9 mouse cellular contexts compared by ENCODE assay signal in the genomic region with DNA sequence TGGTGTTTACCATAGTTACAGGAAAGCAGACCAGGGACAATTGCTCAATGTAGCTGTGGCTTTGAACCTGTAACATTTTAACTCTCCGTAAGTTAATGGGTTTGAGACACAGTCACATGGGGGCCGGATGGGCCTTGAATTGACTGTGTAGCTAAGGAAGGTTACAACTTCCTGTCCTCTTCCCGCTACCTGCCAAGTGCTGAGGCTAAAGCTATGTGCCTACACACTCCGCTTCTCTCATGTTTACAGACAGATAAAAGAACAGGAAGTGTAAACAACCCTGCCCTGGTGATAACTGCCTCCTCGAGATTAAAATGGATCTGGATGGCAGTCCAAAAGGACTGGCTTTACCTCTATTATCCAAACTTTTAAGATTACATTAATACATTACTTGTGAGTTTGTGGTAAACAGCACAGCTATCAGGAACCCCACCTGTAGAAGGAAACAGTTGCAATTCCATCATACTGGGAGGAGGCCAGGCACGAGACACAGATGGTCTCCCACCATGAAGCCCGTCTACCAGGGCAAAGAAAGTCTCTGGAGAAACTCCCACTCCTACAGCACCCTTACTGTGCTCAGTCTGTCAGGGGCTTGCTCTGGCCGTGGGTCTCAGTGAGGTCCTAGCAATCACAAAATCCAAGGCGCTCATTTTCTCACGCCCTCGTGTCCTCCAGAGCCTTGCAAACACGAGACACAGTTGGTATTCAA. TPM values are rescaled to one million over a fixed set of nuclear protein-coding genes. Genes with fewer than 3 reads are reported as not detected.
DNase-seq lines count a peak whose midpoint lies in the region; ATAC-seq and TF ChIP-seq lines count a peak whose summit lies in the region.
"Had no signal": no experiment of that assay in that cellular context is flagged by ENCODE, and none has a peak within 500 bp of the region (broad histone marks: within the 10 kb centered on the region; RNA-seq: fewer than 3 reads in every experiment).

No protein-coding gene starts in this region.

- no peak overlapping the region for H3K9ac ChIP-seq in embryonic facial prominence, embryonic 12.5 days
- H3K9ac ChIP-seq in limb, embryonic 11.5 days (ENCODE audit: low read length) = no peak overlapping the region
- H3K9ac ChIP-seq: hindbrain, embryonic 15.5 days had no signal

- ATAC-seq in embryonic facial prominence, embryonic 12.5 days (ENCODE audit: insufficient number of reproducible peaks, insufficient read depth, low FRiP score, low TSS enrichment) = no peak
- 0 out of 2 replicates have a peak, but pooled peaks have one; percentile 26 for ATAC-seq in limb, embryonic 11.5 days (ENCODE audit: insufficient number of reproducible peaks, low FRiP score, low TSS enrichment, low read depth)

- intact Hi-C loops in left cerebral cortex, adult 2 months (cut with DNase I) = no loop called here

- H3K9me3 ChIP-seq in embryonic facial prominence, embryonic 12.5 days = no peaks in the 10 kb centered on the region
- no peaks in the 10 kb centered on the region for H3K9me3 ChIP-seq in limb, embryonic 11.5 days (ENCODE audit: control insufficient read depth, low read length)
- H3K9me3 ChIP-seq: hindbrain, embryonic 15.5 days had no signal

- peak overlapping the region; percentile 33 for H3K4me2 ChIP-seq in embryonic facial prominence, embryonic 12.5 days (replicated peaks)
- H3K4me2 ChIP-seq in limb, embryonic 11.5 days (ENCODE audit: low read depth, severe bottlenecking) = peak overlapping the region; percentile 31; the same call in 1 of the 2 replicates

- peak overlapping the region; percentile 76 for H3K27ac ChIP-seq in embryonic facial prominence, embryonic 12.5 days
- H3K27ac ChIP-seq in limb, embryonic 11.5 days (replicated peaks; ENCODE audit: low read depth, low read length) = no peak overlapping the region
- no peak overlapping the region for H3K27ac ChIP-seq in left cerebral cortex, adult 2 months
- H3K27ac ChIP-seq: hindbrain, embryonic 15.5 days had no signal

- no peak for TF ChIP-seq CTCF in left cerebral cortex, adult 2 months (IDR thresholded peaks at IDR 0.05)

- WGBS in embryonic facial prominence, embryonic 12.5 days = 31% methylated on average over 12 of the region's 12 CpGs
- 21% methylated on average over 12 of the region's 12 CpGs for WGBS in limb, embryonic 11.5 days

- DNase-seq in embryo, embryonic 10.5 days (ENCODE audit: low spot score) = peak; percentile 22
- DNase-seq in embryo, embryonic 9.5 days (ENCODE audit: extremely low spot score) = no peak
- DNase-seq in CD4-positive helper T cell, adult 2 months (ENCODE audit: low read depth, low spot score) = peak; percentile 28
- peak; percentile 25 for DNase-seq in limb, embryonic 11.5 days (ENCODE audit: low spot score)
- peak; percentile 86 for DNase-seq in yolk sac, embryonic 10.5 days (ENCODE audit: low spot score)
- no peak for DNase-seq in left cerebral cortex, adult 2 months (ENCODE audit: extremely low spot score in 1 of 2, low spot score in 2 of 2)
- no peak for DNase-seq in thymus, postnatal 25 days

- H3K27me3 ChIP-seq in embryonic facial prominence, embryonic 12.5 days = no peaks in the 10 kb centered on the region
- H3K27me3 ChIP-seq in limb, embryonic 11.5 days (ENCODE audit: control insufficient read depth, insufficient read depth, low read length) = no peaks in the 10 kb centered on the region
- H3K27me3 ChIP-seq: hindbrain, embryonic 15.5 days had no signal

- peaks cover 15% of the 10 kb centered on the region for H3K4me1 ChIP-seq in embryonic facial prominence, embryonic 12.5 days
- peaks cover 7% of the 10 kb centered on the region for H3K4me1 ChIP-seq in limb, embryonic 11.5 days (ENCODE audit: control insufficient read depth, insufficient read depth, low read length)
- H3K4me1 ChIP-seq: hindbrain, embryonic 15.5 days had no signal

- H3K4me3 ChIP-seq in embryonic facial prominence, embryonic 12.5 days = no peak overlapping the region
- H3K4me3 ChIP-seq in limb, embryonic 11.5 days (ENCODE audit: low read depth, low read length) = no peak overlapping the region
- no peak overlapping the region for H3K4me3 ChIP-seq in left cerebral cortex, adult 2 months
- H3K4me3 ChIP-seq: hindbrain, embryonic 15.5 days had no signal

- H3K36me3 ChIP-seq in embryonic facial prominence, embryonic 12.5 days = no peaks in the 10 kb centered on the region
- H3K36me3 ChIP-seq in limb, embryonic 11.5 days (ENCODE audit: control insufficient read depth, insufficient read depth, low read length) = no peaks in the 10 kb centered on the region
- H3K36me3 ChIP-seq: hindbrain, embryonic 15.5 days had no signal

RNA-seq across cellular contexts. Expression of a gene that starts 54.7 kb away (rescaled TPM):
- polyA plus RNA-seq in embryonic facial prominence, embryonic 12.5 days (2016; fragmentation: Nextera tagmentation; extraction: Ambion mirVana) = 32.8 and 41.7 TPM in 2 replicates
- 23.3 and 27.4 TPM in 2 replicates for polyA plus RNA-seq in limb, embryonic 11.5 days (2014; fragmentation: Nextera tagmentation; extraction: Ambion mirVana)
- total RNA-seq in left cerebral cortex, adult 2 months (2021) = 100 to 1,000 TPM; 104 to 135 TPM

Comparison
In these comparisons a context has a peak if more than half of its experiments do, and no peak if none do; other contexts are left out.
1. DNase-seq: peak in embryo, embryonic 10.5 days (single experiment), CD4-positive helper T cell, adult 2 months (single experiment), limb, embryonic 11.5 days (single experiment) and yolk sac, embryonic 10.5 days (single experiment); none in embryo, embryonic 9.5 days (single experiment), left cerebral cortex, adult 2 months (0 of 2) and thymus, postnatal 25 days (single experiment).